In genomic region chr2:3541307-3542079, GRCm38 (mm10) we compare ENCODE assay signal across 1 mouse cellular context.
TF ChIP-seq lines count a peak whose summit lies in the region.

No protein-coding gene starts in this region.

TF ChIP-seq in CH12.LX, 34 proteins besides CTCF, POLR2A, EP300 and RAD21:
- TF ChIP-seq KAT2A (IDR thresholded peaks at IDR 0.05; ENCODE audit: insufficient replicate concordance, low read length) = no peak
- TF ChIP-seq NELFE (IDR thresholded peaks at IDR 0.05; ENCODE audit: low read depth, low read length) = no peak
- TF ChIP-seq ZKSCAN1 (IDR thresholded peaks at IDR 0.05; ENCODE audit: borderline replicate concordance, low read depth, low read length) = no peak
- TF ChIP-seq BHLHE40 (IDR thresholded peaks at IDR 0.05; ENCODE audit: low read depth, low read length) = no peak
- no peak for TF ChIP-seq IRF4 (IDR thresholded peaks at IDR 0.05; ENCODE audit: low read depth, low read length)
- TF ChIP-seq MAX (IDR thresholded peaks at IDR 0.05; ENCODE audit: low read length) = peak; percentile 36; the same call in 1 of the 2 replicates
- TF ChIP-seq ETS1 (conservative IDR thresholded peaks at IDR 0.05; ENCODE audit: low read depth, low read length) = no peak
- TF ChIP-seq MYC (IDR thresholded peaks at IDR 0.05; ENCODE audit: low read depth, low read length) = 0 out of 2 replicates have a peak, but pooled peaks have one; percentile 31
